8 mouse cellular contexts compared by ENCODE assay signal in genomic region chr12:69892371-69893251, GRCm38 (mm10). TPM values are rescaled to one million over a fixed set of nuclear protein-coding genes. Genes with fewer than 3 reads are reported as not detected.
A peak's percentile ranks its signal among the peaks of the same experiment; 100 is the strongest.
DNase-seq lines count a peak whose midpoint lies in the region; ATAC-seq lines count a peak whose summit lies in the region.

Gene Atl1 (plus strand): TSS chr12:69892614.
Gene Map4k5 (minus strand): TSS chr12:69893200.

- no peaks in the 10 kb centered on the region for H3K9me3 ChIP-seq in hindbrain, embryonic 16.5 days (ENCODE audit: control insufficient read depth, low read length)

- WGBS in hindbrain, embryonic 16.5 days = under 1% methylated on average over 86 of the region's 118 CpGs

- peak within 1 kb of the TSS; percentile 84 for H3K4me2 ChIP-seq in hindbrain, embryonic 16.5 days (ENCODE audit: low read length)

- peaks cover 24% of the 10 kb centered on the region for H3K4me1 ChIP-seq in hindbrain, embryonic 16.5 days (ENCODE audit: control insufficient read depth, insufficient read depth, low read depth, low read length)

- H3K4me3 ChIP-seq in hindbrain, embryonic 16.5 days (ENCODE audit: low read length) = peak within 1 kb of the TSS; percentile 84

- peak within 1 kb of the TSS; percentile 96 for H3K27ac ChIP-seq in hindbrain, embryonic 16.5 days (ENCODE audit: low read depth, low read length)

- ATAC-seq in hindbrain, embryonic 16.5 days = peak; percentile 97

- H3K27me3 ChIP-seq in hindbrain, embryonic 16.5 days (replicated peaks; ENCODE audit: control insufficient read depth, insufficient read depth, low read length) = no peaks in the 10 kb centered on the region

- peak within 1 kb of the TSS; percentile 95 for H3K9ac ChIP-seq in hindbrain, embryonic 16.5 days (ENCODE audit: low read depth, low read length)

- DNase-seq in ZHBTc4 (ENCODE audit: low read depth, low spot score) = peak; percentile 96
- peak; percentile 81 to 89 for DNase-seq in cerebellum, postnatal 4 days (ENCODE audit: low spot score in 2 of 2)
- peak; percentile 85 for DNase-seq in gastrocnemius, adult 18-20 months (ENCODE audit: low spot score)
- DNase-seq in left cerebral cortex, adult 18-20 months (ENCODE audit: low spot score in 2 of 2) = peak; percentile 85 to 93
- DNase-seq in lung, postnatal 4 days = peak; percentile 93 to 95
- peak; percentile 94 for DNase-seq in retina, postnatal 1 day
- peak; percentile 90 for DNase-seq in thymus, postnatal 4 days

- H3K36me3 ChIP-seq in hindbrain, embryonic 16.5 days (ENCODE audit: control insufficient read depth, insufficient read depth, low read length) = no peaks in the 10 kb centered on the region

RNA-seq across cellular contexts. Expression of gene Atl1, which starts in this region (rescaled TPM):
- total RNA-seq in gastrocnemius, adult 18-20 months (2021) = 1 to 10 TPM; 1.6 to 3.1 TPM
- polyA plus RNA-seq in hindbrain, embryonic 16.5 days (2015; fragmentation: Nextera tagmentation; extraction: Ambion mirVana) = 159 and 167 TPM in 2 replicates
- 100 to 1,000 TPM; 232 to 242 TPM for total RNA-seq in left cerebral cortex, adult 18-20 months (2021)

RNA-seq across cellular contexts. Expression of gene Map4k5, which starts in this region (rescaled TPM):
- 10 to 100 TPM; 21.9 to 23.2 TPM for total RNA-seq in gastrocnemius, adult 18-20 months (2021)
- polyA plus RNA-seq in hindbrain, embryonic 16.5 days (2015; fragmentation: Nextera tagmentation; extraction: Ambion mirVana) = 22.8 and 25.2 TPM in 2 replicates
- total RNA-seq in left cerebral cortex, adult 18-20 months (2021) = 10 to 100 TPM; 37.6 to 38.6 TPM

Comparison
In these comparisons a context has a peak if more than half of its experiments do, and no peak if none do; other contexts are left out.
1. Peak in every context shown above with its lines: DNase-seq, ATAC-seq, H3K4me3 ChIP-seq and H3K27ac ChIP-seq.
2. RNA of gene Atl1 (total RNA-seq): 232 to 242 TPM in left cerebral cortex, adult 18-20 months; 1.6 to 3.1 TPM in gastrocnemius, adult 18-20 months; every median in the first group is over 10 times any median in the second.